Mouse (Mus musculus) embryonic facial prominence, embryonic 10.5 days (tissue): Measurements from ENCODE around the gene Bach2. TPM values are rescaled to one million over a fixed set of nuclear protein-coding genes. Genes with fewer than 3 reads are reported as not detected.

Experiments
- DNase-seq: peaks from one replicate; pipeline ENCODE4 v3.0.0-alpha.2; 2017; ENCODE audit warnings: low spot score
- H3K27ac ChIP-seq: fragments of 300-500 bp; sonication (generic); replicated peaks from 2 replicates; pipeline ENCODE4 v1.5.1; 2016; ENCODE audit warnings: mild to moderate bottlenecking
- H3K27me3 ChIP-seq: fragments of 300-500 bp; sonication (generic); replicated peaks from 2 replicates; pipeline ENCODE4 v1.6.1; 2016; ENCODE audit warnings: low read depth, mild to moderate bottlenecking; ENCODE audit not compliant: poor library complexity, severe bottlenecking
- H3K36me3 ChIP-seq: fragments of 300-500 bp; sonication (generic); replicated peaks from 2 replicates; pipeline ENCODE4 v1.6.1; 2016; ENCODE audit warnings: mild to moderate bottlenecking, moderate library complexity
- H3K4me1 ChIP-seq: fragments of 300-500 bp; sonication (generic); 2 replicates; pipeline ENCODE4 v1.6.1; 2016
- H3K4me3 ChIP-seq: fragments of 300-500 bp; sonication (generic); 2 replicates; pipeline ENCODE4 v1.5.1; 2016; ENCODE audit warnings: mild to moderate bottlenecking, moderate library complexity
- H3K9me3 ChIP-seq: fragments of 300-500 bp; sonication (generic); 2 replicates; pipeline ENCODE4 v1.6.1; 2016; ENCODE audit warnings: mild to moderate bottlenecking
- whole genome bisulfite sequencing: fragments of 180-500 bp; shearing (Covaris S2); methylation state at CpG from one replicate; pipeline ENCODE4 v1.1.7; 2016; 5-methylcytosine and 5-hydroxymethylcytosine counted together
- polyA plus RNA-seq: library from polyadenylated mRNA; unstranded; fragments of >200 nt; fragmentation: Nextera tagmentation; extraction: Ambion mirVana; gene quantifications from 2 replicates; pipeline ENCODE4 v1.2.1, GENCODE M21; 2016

The Bach2 gene
- polyA plus RNA-seq, 1 experiment from 2014 or later = 12.2 TPM

- Histone ChIP-seq H3K4me3 (no peak overlapping the region), H3K27me3 (no peaks in the 10 kb centered on the region), H3K4me1 (peaks cover 75% of the 10 kb centered on the region), H3K27ac (peak overlapping the region; percentile 54; the same call in 1 of the 2 replicates), H3K9me3 (no peaks in the 10 kb centered on the region), H3K36me3 (no peaks in the 10 kb centered on the region)
- DNase-seq = no peak
- WGBS = 72% methylated on average over 8 of the region's 8 CpGs
Observed at GRCm38 (mm10) chr4:32482138-32482537, 243.5 kb downstream of the Bach2 start.

DNA sequence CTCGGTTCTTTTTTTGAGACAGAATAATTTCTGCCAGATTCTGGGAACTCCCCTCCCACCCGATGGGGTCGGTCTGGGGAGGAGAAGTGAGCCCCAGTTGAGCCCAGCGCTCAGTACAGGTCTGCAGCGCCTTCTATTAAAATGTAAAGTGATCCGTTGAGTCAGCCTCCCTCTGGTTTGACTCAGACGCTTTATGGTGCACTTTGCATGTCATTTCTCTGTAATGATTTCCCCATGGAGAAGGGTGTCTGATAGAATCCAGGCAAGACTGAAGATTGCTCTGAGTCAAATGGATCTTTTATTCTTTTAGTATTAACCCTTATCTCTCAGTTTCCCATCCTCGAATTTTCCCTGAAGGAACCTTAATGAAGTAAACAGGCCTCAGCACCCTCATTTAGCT, 244.3 kb downstream of the Bach2 start:
- no peak overlapping the region for H3K4me3 ChIP-seq
- peak; percentile 36 for DNase-seq
- no peaks in the 10 kb centered on the region for H3K36me3 ChIP-seq
- whole genome bisulfite sequencing = 22% methylated on average over 8 of the region's 8 CpGs
- no peak overlapping the region for H3K27ac ChIP-seq
- no peaks in the 10 kb centered on the region for H3K27me3 ChIP-seq
- H3K4me1 ChIP-seq = peaks cover 73% of the 10 kb centered on the region
- H3K9me3 ChIP-seq = no peaks in the 10 kb centered on the region

DNA sequence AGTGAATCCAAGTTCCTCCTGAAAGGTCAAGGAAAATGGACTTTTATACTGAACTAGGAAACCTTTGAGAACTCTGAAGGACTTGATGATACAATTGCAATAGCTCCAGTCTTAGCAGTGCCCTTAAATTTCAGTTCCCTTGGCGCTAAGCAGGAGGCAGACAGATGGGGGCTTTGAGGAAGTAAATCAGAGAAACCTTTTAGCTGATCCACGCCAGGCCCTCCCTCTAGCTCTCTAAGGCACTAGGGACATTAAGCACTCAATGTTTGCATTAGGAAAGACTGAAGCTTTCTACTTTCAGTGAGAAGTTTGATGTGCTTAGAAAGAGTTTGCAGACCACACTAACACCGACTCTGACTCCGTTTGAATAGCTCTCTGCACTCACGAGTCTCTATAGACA, 247.2 kb downstream of the Bach2 start:
- Histone ChIP-seq H3K36me3 (no peaks in the 10 kb centered on the region), H3K27me3 (no peaks in the 10 kb centered on the region), H3K9me3 (no peaks in the 10 kb centered on the region), H3K4me1 (peaks cover 50% of the 10 kb centered on the region), H3K27ac (no peak overlapping the region), H3K4me3 (no peak overlapping the region)
- WGBS = 60% methylated on average over 5 of the region's 5 CpGs
- no peak for DNase-seq

DNA sequence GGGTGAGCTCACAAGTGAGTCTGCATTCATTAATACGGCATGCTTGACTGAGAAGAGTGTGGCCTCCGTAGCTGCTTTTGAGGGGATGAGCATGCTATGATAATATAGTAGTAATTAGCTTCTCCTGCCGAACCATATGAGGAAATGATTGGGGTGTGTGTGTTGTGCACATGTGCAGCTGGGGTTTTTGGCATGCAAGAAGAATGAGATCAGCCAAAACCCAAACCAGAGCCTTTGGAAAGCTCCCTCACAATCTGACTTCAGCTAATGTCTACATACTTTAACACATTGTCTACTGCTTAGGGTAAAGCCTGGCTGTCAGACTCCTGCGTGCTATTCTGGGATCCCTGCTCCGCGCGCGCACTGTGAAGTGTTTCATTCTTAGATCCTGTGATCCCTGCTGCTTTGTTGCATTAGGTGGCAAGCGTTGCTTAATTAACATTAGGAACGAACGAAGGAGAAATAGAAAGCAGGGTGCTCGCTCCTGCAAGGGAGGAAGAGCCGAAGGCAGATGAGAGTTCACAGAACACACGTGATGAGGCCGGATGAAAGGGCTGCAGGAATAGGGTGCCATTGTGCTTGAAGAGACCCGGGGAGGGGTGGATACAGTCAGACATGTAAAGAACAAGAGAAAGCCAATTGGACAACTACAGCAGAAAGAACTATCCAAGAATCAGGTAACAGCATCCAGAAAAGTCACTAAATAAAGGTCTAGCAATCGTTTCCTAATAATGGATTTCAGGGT, 248.2 kb downstream of the Bach2 start:
- H3K4me1 ChIP-seq = peaks cover 48% of the 10 kb centered on the region
- no peaks in the 10 kb centered on the region for H3K9me3 ChIP-seq
- H3K27me3 ChIP-seq = no peaks in the 10 kb centered on the region
- DNase-seq = no peak
- H3K4me3 ChIP-seq = no peak overlapping the region
- WGBS = 77% methylated on average over 17 of the region's 17 CpGs
- no peaks in the 10 kb centered on the region for H3K36me3 ChIP-seq
- H3K27ac ChIP-seq = no peak overlapping the region

DNA sequence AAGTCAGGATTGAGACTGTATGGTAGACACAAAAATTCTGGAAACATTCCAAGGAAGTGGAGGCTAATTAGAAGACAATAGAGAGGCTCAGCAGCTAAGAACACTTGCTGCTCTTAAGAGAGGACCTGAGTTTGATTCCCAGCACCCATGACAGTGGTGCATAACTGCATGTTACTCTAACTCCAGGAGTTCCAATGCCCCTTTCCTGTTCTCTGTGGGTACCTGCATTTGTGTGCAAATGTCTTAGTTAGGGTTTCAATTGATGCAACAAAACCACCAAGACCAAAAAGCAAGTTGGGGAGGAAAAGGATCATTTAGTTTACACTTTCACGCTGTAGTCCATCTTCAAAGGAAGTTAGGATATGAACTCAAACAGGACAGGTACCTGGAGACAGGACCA, 250.6 kb downstream of the Bach2 start:
- Histone ChIP-seq H3K36me3 (no peaks in the 10 kb centered on the region), H3K4me1 (peaks cover 29% of the 10 kb centered on the region), H3K27me3 (no peaks in the 10 kb centered on the region), H3K4me3 (no peak overlapping the region), H3K27ac (no peak overlapping the region), H3K9me3 (no peaks in the 10 kb centered on the region)
- no peak for DNase-seq
- 78% methylated on average over 1 of the region's 1 CpGs for WGBS

DNA sequence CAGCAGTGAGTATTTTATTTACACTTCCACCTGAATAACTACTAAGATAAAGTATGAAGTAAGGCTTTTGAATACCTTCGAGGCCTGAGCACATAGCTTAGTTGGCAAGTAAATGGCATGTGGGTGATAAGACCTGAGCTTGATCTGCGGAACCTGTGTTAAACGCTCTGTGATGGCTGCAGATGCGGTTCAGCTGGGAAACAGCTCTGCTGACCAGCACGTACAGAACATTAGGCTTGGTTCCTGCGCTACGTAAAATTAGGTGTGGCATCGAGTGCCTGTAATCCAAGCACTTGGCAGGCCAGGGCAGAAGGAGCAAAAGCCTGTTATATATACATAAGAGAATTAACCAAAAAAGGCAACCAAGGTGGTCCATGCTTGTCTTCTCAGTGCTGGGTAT, 252.6 kb downstream of the Bach2 start:
- Histone ChIP-seq H3K9me3 (peaks cover 2% of the 10 kb centered on the region; the same call in 1 of the 2 replicates), H3K27ac (no peak overlapping the region), H3K4me3 (no peak overlapping the region), H3K36me3 (no peaks in the 10 kb centered on the region; the same call in 1 of the 2 replicates), H3K4me1 (peaks cover 23% of the 10 kb centered on the region), H3K27me3 (no peaks in the 10 kb centered on the region)
- 90% methylated on average over 8 of the region's 8 CpGs for WGBS
- DNase-seq = no peak

GRCm38 (mm10) chr4:32492834-32493233, 254.2 kb downstream of the Bach2 start:
- Histone ChIP-seq H3K4me1 (peaks cover 13% of the 10 kb centered on the region), H3K27ac (no peak overlapping the region), H3K27me3 (no peaks in the 10 kb centered on the region), H3K9me3 (peaks cover 2% of the 10 kb centered on the region; the same call in 1 of the 2 replicates), H3K4me3 (no peak overlapping the region), H3K36me3 (no peaks in the 10 kb centered on the region; the same call in 1 of the 2 replicates)
- 84% methylated on average over 7 of the region's 7 CpGs for WGBS
- DNase-seq = no peak

DNA sequence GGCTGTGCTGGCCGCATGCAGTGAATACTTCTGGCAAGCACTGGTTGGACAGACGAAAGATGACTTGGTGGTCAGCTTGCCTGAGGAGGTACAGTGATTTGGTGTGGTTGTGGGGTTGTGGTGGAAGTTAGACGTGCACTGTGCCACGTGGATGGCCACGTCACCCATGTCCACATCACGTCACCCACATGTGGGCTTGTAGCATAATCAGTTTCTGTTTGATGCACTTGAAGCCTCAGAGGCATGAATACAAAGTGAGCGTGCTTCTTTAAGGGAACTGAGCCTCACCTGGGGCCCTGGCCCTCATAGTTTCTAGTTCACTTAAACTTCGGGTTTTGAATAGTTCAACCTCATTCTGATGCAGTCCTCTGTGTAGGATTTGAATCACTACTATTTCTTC, 263.2 kb downstream of the Bach2 start:
- no peak overlapping the region for H3K27ac ChIP-seq
- WGBS = 94% methylated on average over 8 of the region's 8 CpGs
- H3K27me3 ChIP-seq = no peaks in the 10 kb centered on the region
- no peaks in the 10 kb centered on the region for H3K4me1 ChIP-seq
- peaks cover 42% of the 10 kb centered on the region for H3K36me3 ChIP-seq
- H3K4me3 ChIP-seq = no peak overlapping the region
- DNase-seq = no peak
- H3K9me3 ChIP-seq = no peaks in the 10 kb centered on the region

- whole genome bisulfite sequencing = 92% methylated on average over 4 of the region's 4 CpGs
- H3K27me3 ChIP-seq = no peaks in the 10 kb centered on the region
- no peak for DNase-seq
- H3K4me3 ChIP-seq = no peak overlapping the region
- H3K9me3 ChIP-seq = no peaks in the 10 kb centered on the region
- no peaks in the 10 kb centered on the region for H3K4me1 ChIP-seq
- H3K36me3 ChIP-seq = peaks cover 46% of the 10 kb centered on the region
- H3K27ac ChIP-seq = no peak overlapping the region
Observed at GRCm38 (mm10) chr4:32502181-32502580, 263.6 kb downstream of the Bach2 start.

GRCm38 (mm10) chr4:32504236-32504635, 265.6 kb downstream of the Bach2 start:
- no peaks in the 10 kb centered on the region for H3K9me3 ChIP-seq
- WGBS = 96% methylated on average over 11 of the region's 11 CpGs
- peaks cover 48% of the 10 kb centered on the region for H3K36me3 ChIP-seq
- no peaks in the 10 kb centered on the region for H3K27me3 ChIP-seq
- no peak overlapping the region for H3K4me3 ChIP-seq
- no peak overlapping the region for H3K27ac ChIP-seq
- peaks cover 13% of the 10 kb centered on the region for H3K4me1 ChIP-seq
- no peak for DNase-seq

DNA sequence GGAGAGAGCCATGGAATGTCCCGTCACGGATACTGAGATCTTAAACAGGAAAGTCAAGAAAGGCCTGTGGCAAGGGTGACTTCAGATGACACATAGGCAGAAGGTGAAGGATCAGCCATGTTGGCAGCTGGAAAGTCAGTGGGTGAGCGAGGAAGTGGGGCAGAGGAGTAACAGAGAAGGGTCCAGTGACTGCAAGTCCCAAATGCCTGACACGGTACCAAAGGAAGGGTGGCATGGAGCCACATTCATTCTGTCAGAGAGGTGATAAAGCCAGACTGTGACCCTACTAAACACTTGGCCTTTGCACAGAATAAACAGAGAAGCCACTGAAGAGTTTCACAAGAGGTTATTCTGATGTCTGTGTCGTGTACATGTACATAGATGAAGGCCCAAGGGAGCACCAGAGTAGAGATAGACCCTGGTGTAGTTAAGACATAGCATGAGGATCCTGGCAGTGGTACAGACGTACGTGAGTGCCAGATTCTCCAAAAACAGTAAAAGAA, 267.8 kb downstream of the Bach2 start:
- Histone ChIP-seq H3K4me3 (no peak overlapping the region), H3K36me3 (peaks cover 47% of the 10 kb centered on the region), H3K4me1 (peaks cover 20% of the 10 kb centered on the region), H3K27me3 (no peaks in the 10 kb centered on the region), H3K9me3 (no peaks in the 10 kb centered on the region), H3K27ac (no peak overlapping the region)
- DNase-seq = no peak
- WGBS = 93% methylated on average over 7 of the region's 7 CpGs

DNA sequence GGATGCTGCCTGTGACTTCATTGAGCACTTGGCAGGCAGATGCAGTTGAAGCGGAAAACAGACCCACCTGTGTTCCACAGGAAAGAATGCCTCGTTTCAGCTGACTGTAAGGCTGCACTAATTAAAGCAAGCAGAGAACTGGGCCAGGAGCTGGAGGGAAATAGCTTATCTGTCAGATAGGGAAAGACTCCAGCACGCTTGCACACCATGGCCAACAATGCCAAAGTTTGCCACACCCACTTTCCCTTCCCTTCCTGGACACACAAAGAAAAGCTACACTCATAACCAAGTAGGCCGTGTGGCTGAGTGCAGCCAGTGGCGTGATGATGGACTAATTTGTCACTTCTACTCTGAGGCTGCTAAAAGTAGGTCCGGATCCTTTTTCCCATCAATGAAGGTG, 268.4 kb downstream of the Bach2 start:
- no peak overlapping the region for H3K27ac ChIP-seq
- DNase-seq = no peak
- no peaks in the 10 kb centered on the region for H3K9me3 ChIP-seq
- H3K36me3 ChIP-seq = peaks cover 48% of the 10 kb centered on the region
- peaks cover 23% of the 10 kb centered on the region for H3K4me1 ChIP-seq
- H3K4me3 ChIP-seq = no peak overlapping the region
- no peaks in the 10 kb centered on the region for H3K27me3 ChIP-seq
- WGBS = 90% methylated on average over 6 of the region's 6 CpGs

DNA sequence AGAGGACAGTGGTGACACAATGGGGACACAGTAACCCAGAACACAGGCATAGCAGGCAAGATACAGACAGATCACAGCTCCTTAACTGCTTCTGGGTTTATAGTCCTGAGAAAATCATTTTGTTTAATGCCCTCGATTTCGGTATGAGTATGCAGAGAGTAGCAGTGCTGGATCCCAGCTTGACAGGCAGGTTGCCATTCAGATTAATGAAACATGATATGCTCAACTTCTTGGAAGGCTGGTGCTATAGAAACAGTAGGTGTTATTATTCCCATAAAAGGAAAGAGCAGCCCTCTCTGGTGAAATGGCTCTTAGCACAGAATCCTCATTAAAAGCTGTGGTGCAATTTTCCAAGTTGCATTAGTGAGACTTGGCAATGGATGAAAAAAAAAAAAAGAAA, 270.0 kb downstream of the Bach2 start:
- Histone ChIP-seq H3K36me3 (peaks cover 34% of the 10 kb centered on the region), H3K4me1 (peaks cover 23% of the 10 kb centered on the region), H3K27me3 (no peaks in the 10 kb centered on the region), H3K4me3 (no peak overlapping the region), H3K27ac (peak overlapping the region; percentile 44), H3K9me3 (no peaks in the 10 kb centered on the region)
- WGBS = 52% methylated on average over 2 of the region's 2 CpGs
- DNase-seq = no peak
